Mouse (Mus musculus): ENCODE measurements at regions not wholly inside any gene's neighbourhood (a gene's known extent, or its start where the extent isn't known, plus 50 kb on each side); places are given as distances from the start of the nearest gene placed in this dataset.
"Not testable (repeated sequence)": the region's sequence is repeated elsewhere in the genome, so short reads cannot be mapped to it uniquely, and the experiment has no call there.

- no peaks in the 10 kb centered on the region for H3K36me3 ChIP-seq (ENCODE audit: control insufficient read depth, insufficient read depth, low read length)
- H3K27ac ChIP-seq (ENCODE audit: low read length) = no peak overlapping the region
- H3K9me3 ChIP-seq (ENCODE audit: control insufficient read depth, low read depth, low read length) = no peaks in the 10 kb centered on the region
- no peaks in the 10 kb centered on the region for H3K27me3 ChIP-seq (ENCODE audit: control insufficient read depth, insufficient read depth, low read length)
- no peak for ATAC-seq (ENCODE audit: insufficient number of reproducible peaks, insufficient read depth, low FRiP score, low read depth)
- H3K4me2 ChIP-seq (replicated peaks; ENCODE audit: low read depth, low read length) = no peak overlapping the region
- 37% methylated on average over 4 of the region's 4 CpGs for WGBS
- H3K4me1 ChIP-seq (ENCODE audit: control insufficient read depth, insufficient read depth, low read length) = peaks cover 15% of the 10 kb centered on the region; the same call in 1 of the 2 replicates
- H3K4me3 ChIP-seq (ENCODE audit: low read depth, low read length) = no peak overlapping the region
- no peak overlapping the region for H3K9ac ChIP-seq (replicated peaks; ENCODE audit: low read depth, low read length)
These were observed 279.9 kb downstream of the Cyp26b1 start for GRCm38 (mm10) chr6:84313797-84314196.

GRCm38 (mm10) chr6:84310635-84311241, 283.0 kb downstream of the Cyp26b1 start:
- H3K9me3 ChIP-seq (ENCODE audit: control insufficient read depth, low read depth, low read length) = no peaks in the 10 kb centered on the region
- ATAC-seq (ENCODE audit: insufficient number of reproducible peaks, insufficient read depth, low FRiP score, low read depth) = no peak
- no peaks in the 10 kb centered on the region for H3K36me3 ChIP-seq (ENCODE audit: control insufficient read depth, insufficient read depth, low read length)
- H3K9ac ChIP-seq (replicated peaks; ENCODE audit: low read depth, low read length) = no peak overlapping the region
- 60% methylated on average over 9 of the region's 9 CpGs for WGBS
- peaks cover 15% of the 10 kb centered on the region; the same call in 1 of the 2 replicates for H3K4me1 ChIP-seq (ENCODE audit: control insufficient read depth, insufficient read depth, low read length)
- no peak overlapping the region for H3K4me3 ChIP-seq (ENCODE audit: low read depth, low read length)
- no peaks in the 10 kb centered on the region for H3K27me3 ChIP-seq (ENCODE audit: control insufficient read depth, insufficient read depth, low read length)
- H3K27ac ChIP-seq (ENCODE audit: low read length) = no peak overlapping the region
- H3K4me2 ChIP-seq (replicated peaks; ENCODE audit: low read depth, low read length) = no peak overlapping the region

DNA sequence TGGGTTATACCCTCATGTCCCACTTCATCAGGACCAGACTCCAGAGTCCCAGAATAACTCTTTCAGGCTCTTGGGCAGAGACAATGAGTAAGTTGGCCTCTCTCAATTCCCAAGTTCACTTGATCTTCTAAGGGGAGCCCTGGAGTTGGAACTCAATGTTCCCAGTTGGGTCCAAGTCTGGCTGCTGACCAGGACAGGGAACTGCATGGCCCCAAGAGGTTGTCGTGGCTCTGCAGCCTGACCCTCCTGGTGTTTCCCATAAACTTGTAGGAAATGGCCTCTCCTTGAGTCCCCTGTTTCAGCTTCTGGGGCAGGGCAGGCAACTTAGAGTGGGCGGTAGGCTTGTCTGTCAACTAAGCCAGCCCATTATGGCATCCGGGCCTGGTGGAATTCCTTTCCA, 286.2 kb downstream of the Cyp26b1 start:
- no peak overlapping the region for H3K9ac ChIP-seq (replicated peaks; ENCODE audit: low read depth, low read length)
- WGBS = 79% methylated on average over 3 of the region's 3 CpGs
- no peaks in the 10 kb centered on the region for H3K36me3 ChIP-seq (ENCODE audit: control insufficient read depth, insufficient read depth, low read length)
- H3K4me1 ChIP-seq (ENCODE audit: control insufficient read depth, insufficient read depth, low read length) = 0 out of 2 replicates have a peak, but pooled peaks cover 13% of the 10 kb centered on the region
- ATAC-seq (ENCODE audit: insufficient number of reproducible peaks, insufficient read depth, low FRiP score, low read depth) = no peak
- H3K4me2 ChIP-seq (replicated peaks; ENCODE audit: low read depth, low read length) = no peak overlapping the region
- no peak overlapping the region for H3K4me3 ChIP-seq (ENCODE audit: low read depth, low read length)
- H3K9me3 ChIP-seq (ENCODE audit: control insufficient read depth, low read depth, low read length) = no peaks in the 10 kb centered on the region
- no peak overlapping the region for H3K27ac ChIP-seq (ENCODE audit: low read length)
- H3K27me3 ChIP-seq (ENCODE audit: control insufficient read depth, insufficient read depth, low read length) = no peaks in the 10 kb centered on the region

DNA sequence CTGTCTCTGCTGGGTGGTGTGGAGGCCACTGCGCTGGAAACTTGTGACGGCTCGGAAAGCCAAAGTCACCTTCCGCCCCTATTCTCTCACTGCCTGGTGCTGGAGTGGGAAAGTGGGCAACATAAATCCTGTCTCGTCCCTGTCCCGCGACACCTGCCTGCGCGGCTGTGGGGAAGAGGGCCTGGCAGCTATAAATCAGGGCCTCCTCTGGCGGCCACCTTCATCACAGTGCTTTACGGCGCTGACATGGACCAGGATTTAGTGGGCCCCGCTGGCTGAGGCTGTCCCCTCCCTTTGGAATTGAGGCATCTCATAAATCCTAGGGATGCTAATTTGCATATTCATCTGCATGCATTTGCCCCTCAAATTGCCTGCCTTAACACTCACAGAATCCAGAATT, 287.1 kb downstream of the Cyp26b1 start:
- ATAC-seq (ENCODE audit: insufficient number of reproducible peaks, insufficient read depth, low FRiP score, low read depth) = no peak
- H3K9ac ChIP-seq (replicated peaks; ENCODE audit: low read depth, low read length) = no peak overlapping the region
- H3K4me2 ChIP-seq (replicated peaks; ENCODE audit: low read depth, low read length) = no peak overlapping the region
- no peak overlapping the region for H3K27ac ChIP-seq (ENCODE audit: low read length)
- H3K36me3 ChIP-seq (ENCODE audit: control insufficient read depth, insufficient read depth, low read length) = no peaks in the 10 kb centered on the region
- H3K4me3 ChIP-seq (ENCODE audit: low read depth, low read length) = no peak overlapping the region
- H3K4me1 ChIP-seq (ENCODE audit: control insufficient read depth, insufficient read depth, low read length) = 0 out of 2 replicates have a peak, but pooled peaks cover 4% of the 10 kb centered on the region
- WGBS = 60% methylated on average over 13 of the region's 13 CpGs
- no peaks in the 10 kb centered on the region for H3K9me3 ChIP-seq (ENCODE audit: control insufficient read depth, low read depth, low read length)
- no peaks in the 10 kb centered on the region for H3K27me3 ChIP-seq (ENCODE audit: control insufficient read depth, insufficient read depth, low read length)

DNA sequence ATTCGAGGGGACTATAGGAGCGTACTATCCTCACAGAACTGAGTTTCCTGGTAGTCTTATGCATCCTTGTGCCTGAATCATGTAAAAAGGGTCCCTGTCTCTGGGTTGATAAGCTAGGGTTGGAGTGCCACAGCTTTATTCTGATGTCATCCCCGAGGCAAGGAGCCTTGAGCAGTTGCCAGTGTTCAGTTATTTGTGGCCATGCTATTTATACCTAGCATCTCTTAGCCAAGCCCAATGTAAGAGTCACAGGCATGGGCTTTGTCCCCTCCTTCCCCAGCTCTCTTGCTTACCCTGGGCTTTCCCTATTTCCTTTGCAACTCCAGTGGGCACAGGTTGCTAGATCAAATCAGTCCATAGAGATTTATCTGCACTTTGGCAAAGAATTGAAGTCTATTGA, 288.6 kb downstream of the Cyp26b1 start:
- Histone ChIP-seq H3K4me2 (replicated peaks; ENCODE audit: low read depth, low read length) (no peak overlapping the region), H3K9ac (replicated peaks; ENCODE audit: low read depth, low read length) (no peak overlapping the region), H3K27me3 (ENCODE audit: control insufficient read depth, insufficient read depth, low read length) (no peaks in the 10 kb centered on the region), H3K27ac (ENCODE audit: low read length) (no peak overlapping the region), H3K4me1 (ENCODE audit: control insufficient read depth, insufficient read depth, low read length) (no peaks in the 10 kb centered on the region), H3K9me3 (ENCODE audit: control insufficient read depth, low read depth, low read length) (no peaks in the 10 kb centered on the region), H3K4me3 (ENCODE audit: low read depth, low read length) (no peak overlapping the region), H3K36me3 (ENCODE audit: control insufficient read depth, insufficient read depth, low read length) (no peaks in the 10 kb centered on the region)
- WGBS = 81% methylated on average over 3 of the region's 3 CpGs
- ATAC-seq (ENCODE audit: insufficient number of reproducible peaks, insufficient read depth, low FRiP score, low read depth) = no peak

DNA sequence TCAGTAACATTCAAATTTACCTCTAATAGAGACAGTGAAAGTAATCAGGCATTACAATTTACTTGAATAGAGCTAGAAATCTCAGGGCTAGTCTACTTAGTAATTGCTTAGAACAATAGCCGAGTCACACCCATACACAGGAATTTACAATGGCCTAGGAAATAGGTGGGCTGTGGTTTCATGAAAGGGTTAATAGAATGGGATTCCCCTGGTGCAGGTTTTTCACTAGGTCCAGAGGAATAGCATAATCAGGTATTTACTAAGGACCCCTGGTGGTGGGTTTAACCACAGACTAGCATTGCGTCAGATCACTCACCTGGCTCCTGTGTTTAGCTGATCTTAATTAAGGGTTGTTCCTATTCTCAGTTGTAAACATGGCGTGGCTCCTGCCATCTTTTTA, 290.8 kb downstream of the Cyp26b1 start:
- not testable (repeated sequence) for ATAC-seq (ENCODE audit: insufficient number of reproducible peaks, insufficient read depth, low FRiP score, low read depth)

DNA sequence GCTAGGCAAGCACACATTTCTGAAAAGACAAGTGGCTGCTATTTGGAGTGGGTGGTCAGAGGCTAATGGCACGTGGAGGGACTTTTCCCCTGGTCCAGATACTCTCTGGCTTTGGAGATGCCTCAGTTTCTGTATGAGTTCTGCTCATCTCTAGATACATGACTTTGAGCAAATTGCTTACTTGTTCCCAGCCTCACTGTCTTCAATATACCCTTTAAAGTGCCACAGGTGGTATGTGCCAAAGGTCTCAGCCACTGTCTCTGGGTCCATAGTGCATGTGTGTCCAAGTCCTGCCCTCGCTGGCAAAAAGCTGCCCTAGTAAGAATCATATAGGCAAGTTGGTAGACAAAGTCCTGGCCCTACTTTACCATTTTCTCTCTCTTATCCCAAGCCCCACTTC, 291.5 kb downstream of the Dysf start:
- no peak for ATAC-seq (ENCODE audit: insufficient number of reproducible peaks, insufficient read depth, low FRiP score, low read depth)
- WGBS = 86% methylated on average over 2 of the region's 2 CpGs
- Histone ChIP-seq H3K9me3 (ENCODE audit: control insufficient read depth, low read depth, low read length) (no peaks in the 10 kb centered on the region), H3K27ac (ENCODE audit: low read length) (no peak overlapping the region), H3K27me3 (ENCODE audit: control insufficient read depth, insufficient read depth, low read length) (no peaks in the 10 kb centered on the region), H3K36me3 (ENCODE audit: control insufficient read depth, insufficient read depth, low read length) (no peaks in the 10 kb centered on the region), H3K9ac (replicated peaks; ENCODE audit: low read depth, low read length) (no peak overlapping the region), H3K4me1 (ENCODE audit: control insufficient read depth, insufficient read depth, low read length) (0 out of 2 replicates have a peak, but pooled peaks cover 4% of the 10 kb centered on the region), H3K4me3 (ENCODE audit: low read depth, low read length) (no peak overlapping the region), H3K4me2 (replicated peaks; ENCODE audit: low read depth, low read length) (no peak overlapping the region)

More for the DNA sequence above, 290.8 kb downstream of the Cyp26b1 start:
- not testable (repeated sequence) for H3K27me3 ChIP-seq (ENCODE audit: control insufficient read depth, insufficient read depth, low read length); H3K9ac ChIP-seq (replicated peaks; ENCODE audit: low read depth, low read length); H3K27ac ChIP-seq (ENCODE audit: low read length); H3K4me2 ChIP-seq (replicated peaks; ENCODE audit: low read depth, low read length); H3K36me3 ChIP-seq (ENCODE audit: control insufficient read depth, insufficient read depth, low read length); H3K4me1 ChIP-seq (ENCODE audit: control insufficient read depth, insufficient read depth, low read length); H3K4me3 ChIP-seq (ENCODE audit: low read depth, low read length); H3K9me3 ChIP-seq (ENCODE audit: control insufficient read depth, low read depth, low read length)
- 85% methylated on average over 3 of the region's 3 CpGs for WGBS

DNA sequence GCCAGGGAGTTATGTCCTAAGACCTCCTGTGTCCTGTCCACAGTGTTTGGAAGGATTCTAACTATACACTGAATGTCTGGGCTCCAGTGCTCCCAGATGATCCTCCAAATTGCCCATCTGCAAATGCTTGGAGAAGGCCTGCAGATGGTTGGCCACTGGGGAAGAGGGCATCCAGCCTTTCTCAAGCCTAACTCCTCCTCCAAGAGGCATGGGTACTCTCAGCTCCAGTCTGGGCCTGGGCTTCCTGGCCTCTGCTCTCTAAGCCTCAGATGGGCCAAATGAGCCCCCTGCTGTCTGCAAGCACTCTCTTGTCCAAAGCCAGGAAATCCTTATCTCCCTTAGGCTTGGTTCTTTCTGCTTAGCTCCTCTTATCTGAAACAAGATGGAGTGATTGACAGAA, 290.8 kb downstream of the Dysf start:
- no peak overlapping the region for H3K4me3 ChIP-seq (ENCODE audit: low read depth, low read length)
- H3K27ac ChIP-seq (ENCODE audit: low read length) = no peak overlapping the region
- no peak for ATAC-seq (ENCODE audit: insufficient number of reproducible peaks, insufficient read depth, low FRiP score, low read depth)
- no peak overlapping the region for H3K9ac ChIP-seq (replicated peaks; ENCODE audit: low read depth, low read length)
- H3K4me2 ChIP-seq (replicated peaks; ENCODE audit: low read depth, low read length) = no peak overlapping the region
- peaks cover 6% of the 10 kb centered on the region; the same call in 1 of the 2 replicates for H3K4me1 ChIP-seq (ENCODE audit: control insufficient read depth, insufficient read depth, low read length)
- H3K9me3 ChIP-seq (ENCODE audit: control insufficient read depth, low read depth, low read length) = no peaks in the 10 kb centered on the region
- no peaks in the 10 kb centered on the region for H3K36me3 ChIP-seq (ENCODE audit: control insufficient read depth, insufficient read depth, low read length)
- no peaks in the 10 kb centered on the region for H3K27me3 ChIP-seq (ENCODE audit: control insufficient read depth, insufficient read depth, low read length)

DNA sequence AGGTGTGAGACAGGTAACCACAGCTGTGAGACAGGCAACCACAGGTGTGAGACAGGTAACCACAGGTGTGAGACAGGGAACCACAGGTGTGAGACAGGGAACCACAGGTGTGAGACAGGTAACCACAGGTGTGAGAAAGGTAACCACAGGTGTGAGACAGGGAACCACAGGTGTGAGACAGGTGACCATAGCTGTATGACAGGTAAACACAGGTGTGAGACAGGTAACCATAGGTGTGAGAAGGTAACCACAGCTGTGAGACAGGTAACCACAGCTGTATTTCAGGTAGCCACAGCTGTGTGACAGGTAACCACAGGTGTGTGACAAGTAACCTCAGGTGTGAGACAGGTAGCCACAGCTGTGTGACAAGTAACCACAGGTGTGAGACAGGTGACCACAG, 265.5 kb downstream of the Dysf start:
- H3K36me3 ChIP-seq (ENCODE audit: control insufficient read depth, insufficient read depth, low read length); H3K9ac ChIP-seq (replicated peaks; ENCODE audit: low read depth, low read length); H3K27ac ChIP-seq (ENCODE audit: low read length); H3K4me3 ChIP-seq (ENCODE audit: low read depth, low read length); ATAC-seq (ENCODE audit: insufficient number of reproducible peaks, insufficient read depth, low FRiP score, low read depth); H3K9me3 ChIP-seq (ENCODE audit: control insufficient read depth, low read depth, low read length); H3K4me2 ChIP-seq (replicated peaks; ENCODE audit: low read depth, low read length); H3K27me3 ChIP-seq (ENCODE audit: control insufficient read depth, insufficient read depth, low read length); H3K4me1 ChIP-seq (ENCODE audit: control insufficient read depth, insufficient read depth, low read length): not testable (repeated sequence)
